Mouse (Mus musculus): ENCODE results near the gene Gse1.

GRCm38 (mm10) chr8:120312452-120312851 is 84.2 kb downstream of the Gse1 start:
- TF ChIP-seq POLR2A (IDR thresholded peaks at IDR 0.05; ENCODE audit: insufficient read depth, low read depth, low read length) (no peak), CTCF (IDR thresholded peaks at IDR 0.05) (no peak)

Measured in heart, adult 2 months (tissue).